Mouse (Mus musculus) CD4-positive, CD25-positive, alpha-beta regulatory T cell, adult 4 months (primary cell): ENCODE data around the gene Simc1. TPM values are rescaled to one million over a fixed set of nuclear protein-coding genes. Genes with fewer than 3 reads are reported as not detected.

ENCODE experiments used
- ATAC-seq: one replicate; pipeline ENCODE4 v1.8.0; 2017
- polyA plus RNA-seq, 2 experiments: library from polyadenylated mRNA; unstranded; fragments of 100-300 nt; shearing (Covaris generic); gene quantifications; one replicate each; pipeline ENCODE4 v1.2.1; 2017

Gene Simc1
- polyA plus RNA-seq, 2 experiments from 2014 or later = 13.2 to 13.9 TPM

- ATAC-seq = no peak
Measured at GRCm38 (mm10) chr13:54548036-54548435, 44.5 kb downstream of the Simc1 start.

- no peak for ATAC-seq
Measured at GRCm38 (mm10) chr13:54556176-54556575, 52.6 kb downstream of the Simc1 start.

GRCm38 (mm10) chr13:54556796-54557195, 53.2 kb downstream of the Simc1 start:
- no peak for ATAC-seq

GRCm38 (mm10) chr13:54557652-54558051, 54.1 kb downstream of the Simc1 start:
- no peak for ATAC-seq

GRCm38 (mm10) chr13:54559656-54560055, 56.1 kb downstream of the Simc1 start:
- no peak for ATAC-seq

- ATAC-seq = no peak
Measured at GRCm38 (mm10) chr13:54560608-54561007, 57.0 kb downstream of the Simc1 start.

- no peak for ATAC-seq
Measured at GRCm38 (mm10) chr13:54562562-54562961, 59.0 kb downstream of the Simc1 start.

GRCm38 (mm10) chr13:54564232-54565200, 60.9 kb downstream of the Simc1 start:
- ATAC-seq = peak; percentile 10

- peak; percentile 98 for ATAC-seq
Measured at GRCm38 (mm10) chr13:54565201-54565581, 61.6 kb downstream of the Simc1 start, which contains the start of gene 4833439L19Rik. Gene 4833439L19Rik (minus strand): TSS chr13:54565435.

GRCm38 (mm10) chr13:54565594-54566345, 62.2 kb downstream of the Simc1 start:
- no peak for ATAC-seq

- ATAC-seq = no peak
Measured at GRCm38 (mm10) chr13:54568380-54568779, 64.8 kb downstream of the Simc1 start.

- no peak for ATAC-seq
Measured at GRCm38 (mm10) chr13:54569282-54569681, 65.7 kb downstream of the Simc1 start.

GRCm38 (mm10) chr13:54570736-54571135, 67.2 kb downstream of the Simc1 start:
- no peak for ATAC-seq

- ATAC-seq = no peak
Measured at GRCm38 (mm10) chr13:54571637-54572036, 68.1 kb downstream of the Simc1 start.

GRCm38 (mm10) chr13:54572621-54573020, 69.0 kb downstream of the Simc1 start:
- peak; percentile 60 for ATAC-seq

GRCm38 (mm10) chr13:54574854-54575481, 71.4 kb downstream of the Simc1 start, which contains the start of gene Arl10:
Gene Arl10 (plus strand): TSS chr13:54575015.
- peak; percentile 68 for ATAC-seq

- peak; percentile 10 for ATAC-seq
Measured at GRCm38 (mm10) chr13:54575489-54575888, 71.9 kb downstream of the Simc1 start.

GRCm38 (mm10) chr13:54577652-54578507, 74.3 kb downstream of the Simc1 start:
- no peak for ATAC-seq

- ATAC-seq = no peak
Measured at GRCm38 (mm10) chr13:54581385-54581784, 77.8 kb downstream of the Simc1 start.

- ATAC-seq = no peak
Measured at GRCm38 (mm10) chr13:54582126-54582525, 78.5 kb downstream of the Simc1 start.

GRCm38 (mm10) chr13:54582860-54583259, 79.3 kb downstream of the Simc1 start:
- no peak for ATAC-seq

GRCm38 (mm10) chr13:54585831-54586230, 82.3 kb downstream of the Simc1 start:
- no peak for ATAC-seq
